Mouse (Mus musculus) lung, adult 2 months (tissue): Measurements from ENCODE around the gene Skiv2l.

Experiments used
- CTCF ChIP-seq: fragments of 200-500 bp; IDR thresholded peaks from 2 replicates; pipeline ENCODE4 v1.5.1; 2011; ENCODE audit warnings: mild to moderate bottlenecking, low read length, control low read depth; ENCODE audit not compliant: insufficient read depth
- POLR2A ChIP-seq: fragments of 200-500 bp; IDR thresholded peaks from 2 replicates; pipeline ENCODE4 v1.6.1; 2011; ENCODE audit warnings: low read depth, mild to moderate bottlenecking, control low read depth, low read length, borderline replicate concordance; ENCODE audit errors: extremely low read depth

DNA sequence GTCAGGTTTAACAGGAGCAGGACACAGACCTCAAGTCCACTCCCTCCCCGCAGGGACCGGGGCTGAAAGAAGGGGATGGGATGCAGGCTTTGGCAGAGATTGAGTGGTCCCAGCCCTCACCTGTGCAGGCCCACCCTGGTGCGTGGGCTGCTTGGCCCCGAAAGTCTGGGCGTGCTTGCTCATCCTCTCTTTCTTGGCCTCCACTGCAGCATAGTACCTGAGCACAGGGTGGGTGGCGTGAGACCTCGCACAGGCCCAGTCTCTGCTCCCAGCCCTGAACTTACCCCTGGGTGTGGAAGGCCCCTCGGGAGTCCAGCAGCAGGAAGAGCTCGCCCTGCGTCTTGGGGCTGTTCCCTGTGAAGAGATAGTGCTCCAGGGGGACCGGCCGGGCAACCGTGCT is 5.1 kb downstream of the Skiv2l start:
- TF ChIP-seq POLR2A (no peak), CTCF (no peak)
